Mouse (Mus musculus) megakaryocyte, embryonic 14.5 days (primary cell): ENCODE measurements at regions not wholly inside any gene's neighbourhood (a gene's known extent, or its start where the extent isn't known, plus 50 kb on each side); places are given as distances from the start of the nearest gene placed in this dataset.

Source experiments
- H3K27me3 ChIP-seq: replicated peaks from 2 replicates; pipeline ENCODE3; 2012; ENCODE audit warnings: inconsistent platforms
- H3K36me3 ChIP-seq: replicated peaks from 2 replicates; pipeline ENCODE3; 2012; ENCODE audit warnings: low read length, inconsistent platforms, mixed read lengths
- H3K4me1 ChIP-seq: 2 replicates; pipeline ENCODE4 v1.6.1; 2012; ENCODE audit warnings: inconsistent platforms
- H3K4me3 ChIP-seq: replicated peaks from 2 replicates; pipeline ENCODE3; 2012; ENCODE audit warnings: moderate library complexity, mild to moderate bottlenecking, inconsistent platforms
- H3K9me3 ChIP-seq: 2 replicates; pipeline ENCODE4 v1.6.1; 2012; ENCODE audit warnings: inconsistent platforms
- FLI1 ChIP-seq: IDR thresholded peaks from 2 replicates; pipeline ENCODE4 v1.6.1; 2012; ENCODE audit warnings: low read length, inconsistent platforms, mixed read lengths
- GATA1 ChIP-seq: IDR thresholded peaks from 3 replicates; pipeline ENCODE4 v1.6.1; 2012; ENCODE audit warnings: mixed read lengths, low read length, inconsistent platforms, borderline replicate concordance

DNA sequence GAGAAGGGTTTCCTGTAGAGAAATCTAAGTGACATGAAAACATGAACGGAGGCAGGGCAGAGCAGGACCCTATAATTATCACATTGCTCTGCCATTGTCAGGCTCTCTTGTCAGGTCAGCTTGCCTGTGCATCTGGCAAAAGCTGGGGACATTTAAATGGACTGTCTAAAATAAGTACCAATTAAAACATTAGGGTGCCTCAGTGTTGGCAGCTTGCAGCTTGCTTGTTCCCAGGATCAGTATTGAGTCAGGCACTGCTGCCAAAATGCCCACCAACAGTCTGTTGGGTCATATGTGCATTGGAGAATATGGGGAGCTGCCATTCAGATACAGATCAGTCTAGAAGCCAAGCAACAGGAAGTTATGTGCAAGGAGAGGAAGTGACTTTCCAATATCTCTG lies 349.5 kb upstream of the B3gat1 start:
- Histone ChIP-seq H3K9me3 (0 out of 2 replicates have a peak, but pooled peaks cover 5% of the 10 kb centered on the region), H3K27me3 (no peaks in the 10 kb centered on the region), H3K4me3 (no peak overlapping the region), H3K36me3 (no peaks in the 10 kb centered on the region), H3K4me1 (no peaks in the 10 kb centered on the region)
- TF ChIP-seq GATA1 (no peak), FLI1 (no peak)

DNA sequence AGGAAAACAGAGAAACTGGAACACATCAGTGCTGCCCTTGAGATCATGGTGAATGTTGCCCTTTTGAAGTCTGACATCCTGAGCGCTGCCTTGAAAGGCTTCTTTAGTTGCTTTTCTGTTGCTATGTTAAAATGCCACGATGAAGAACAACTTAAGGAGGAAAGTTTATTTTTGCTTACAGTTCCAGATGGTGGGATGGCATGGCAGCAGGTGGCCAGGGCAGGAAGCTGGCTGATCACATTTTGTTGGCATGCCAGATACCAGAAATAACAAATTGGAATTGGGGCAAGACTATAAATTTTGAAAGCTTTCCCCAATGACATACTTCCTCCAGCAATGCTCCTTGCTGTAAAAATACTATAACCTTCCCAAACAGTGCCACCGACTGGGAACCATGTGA lies 334.9 kb upstream of the B3gat1 start:
- Histone ChIP-seq H3K4me3 (no peak overlapping the region), H3K36me3 (no peaks in the 10 kb centered on the region), H3K4me1 (no peaks in the 10 kb centered on the region), H3K27me3 (no peaks in the 10 kb centered on the region), H3K9me3 (peaks cover 18% of the 10 kb centered on the region)
- no peak for TF ChIP-seq FLI1

DNA sequence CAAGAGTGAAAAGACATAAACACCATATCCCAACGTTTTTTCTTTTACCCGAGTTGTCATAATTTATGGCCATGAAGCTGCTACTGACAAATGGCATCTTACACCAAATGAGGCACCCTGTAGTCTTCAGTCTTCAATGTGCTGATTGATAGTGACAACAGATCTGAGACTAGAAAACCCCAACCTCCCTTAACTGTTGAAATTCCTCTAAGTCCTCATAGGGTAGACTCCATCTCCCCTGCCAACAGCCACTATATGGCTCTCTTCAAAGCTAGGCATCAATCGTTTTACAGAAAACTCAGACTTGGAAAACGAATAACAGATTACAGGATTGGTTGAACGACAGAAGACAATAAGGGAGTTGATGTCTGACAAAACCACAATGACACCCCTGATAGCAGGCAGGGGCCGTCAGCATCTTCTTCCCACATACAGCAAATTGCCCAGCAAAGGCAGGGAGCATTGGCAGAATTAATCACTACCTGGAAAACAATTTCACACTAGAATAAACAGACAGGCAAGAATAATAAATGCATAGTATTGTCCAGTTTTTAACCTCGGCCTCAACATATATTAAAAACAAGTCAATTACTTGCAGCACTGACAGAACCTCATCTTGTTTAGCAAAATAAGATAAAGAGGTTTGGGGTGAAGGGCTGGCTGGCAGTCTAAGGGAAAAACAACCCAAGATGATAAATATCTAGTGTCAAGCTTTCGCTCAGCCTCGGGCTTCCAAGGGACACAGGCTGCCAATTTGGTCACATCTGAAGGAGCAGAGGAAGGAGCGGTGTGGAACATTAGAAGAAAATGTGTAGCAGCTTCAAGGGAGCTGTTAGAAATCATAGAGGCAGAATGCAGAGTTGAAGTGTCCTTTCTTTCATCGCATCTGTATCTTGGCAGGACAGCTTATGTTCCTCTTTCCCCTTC lies 310.4 kb upstream of the B3gat1 start:
- Histone ChIP-seq H3K4me1 (no peaks in the 10 kb centered on the region), H3K36me3 (no peaks in the 10 kb centered on the region), H3K9me3 (peaks cover 12% of the 10 kb centered on the region; the same call in 1 of the 2 replicates), H3K4me3 (no peak overlapping the region), H3K27me3 (no peaks in the 10 kb centered on the region)
- TF ChIP-seq GATA1 (no peak), FLI1 (no peak)

DNA sequence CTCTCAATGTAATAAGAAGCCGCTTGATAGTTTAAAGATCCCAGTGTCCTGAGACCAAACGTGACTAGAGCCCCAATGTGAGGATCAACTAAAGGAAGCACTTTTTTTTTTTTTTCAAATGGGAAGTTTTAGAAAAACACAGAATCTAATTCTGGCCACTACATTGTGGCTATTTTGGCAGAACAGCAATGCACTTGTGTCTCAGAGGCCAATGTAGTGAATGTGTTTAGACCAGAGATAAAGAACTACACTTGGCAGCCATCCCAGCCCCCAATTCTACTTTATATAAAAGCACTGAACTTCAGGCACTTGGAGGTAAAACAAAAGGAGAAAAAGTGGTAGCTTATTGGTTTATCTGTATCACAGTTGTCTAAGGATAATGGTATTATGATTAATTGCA lies 298.0 kb upstream of the B3gat1 start:
- H3K4me1 ChIP-seq = no peaks in the 10 kb centered on the region
- no peaks in the 10 kb centered on the region for H3K27me3 ChIP-seq
- H3K9me3 ChIP-seq = 0 out of 2 replicates have a peak, but pooled peaks cover 4% of the 10 kb centered on the region
- TF ChIP-seq FLI1 = no peak
- TF ChIP-seq GATA1 = no peak
- H3K4me3 ChIP-seq = no peak overlapping the region
- H3K36me3 ChIP-seq = no peaks in the 10 kb centered on the region

DNA sequence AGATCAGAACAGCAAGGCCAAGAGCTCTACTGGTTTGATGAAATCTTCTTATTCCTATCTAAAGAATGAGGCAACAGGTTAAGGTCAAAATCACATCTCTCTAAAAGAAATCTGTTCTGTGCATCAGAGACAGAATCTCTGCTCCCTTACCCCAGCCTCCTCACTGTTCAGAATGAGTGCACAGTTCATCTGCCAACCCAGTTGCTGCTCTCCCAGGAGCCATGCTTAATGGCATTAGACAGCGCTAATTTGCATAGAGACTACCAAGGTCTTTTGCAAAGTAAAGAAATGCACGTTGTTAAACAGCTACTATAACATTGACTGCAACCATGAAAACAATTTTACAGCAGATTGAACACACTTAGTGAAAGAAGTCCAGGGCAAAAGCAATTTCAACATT lies 296.3 kb upstream of the B3gat1 start:
- no peaks in the 10 kb centered on the region for H3K36me3 ChIP-seq
- H3K4me1 ChIP-seq = no peaks in the 10 kb centered on the region
- TF ChIP-seq GATA1 (no peak), FLI1 (no peak)
- no peaks in the 10 kb centered on the region for H3K27me3 ChIP-seq
- H3K9me3 ChIP-seq = 0 out of 2 replicates have a peak, but pooled peaks cover 4% of the 10 kb centered on the region
- H3K4me3 ChIP-seq = no peak overlapping the region

DNA sequence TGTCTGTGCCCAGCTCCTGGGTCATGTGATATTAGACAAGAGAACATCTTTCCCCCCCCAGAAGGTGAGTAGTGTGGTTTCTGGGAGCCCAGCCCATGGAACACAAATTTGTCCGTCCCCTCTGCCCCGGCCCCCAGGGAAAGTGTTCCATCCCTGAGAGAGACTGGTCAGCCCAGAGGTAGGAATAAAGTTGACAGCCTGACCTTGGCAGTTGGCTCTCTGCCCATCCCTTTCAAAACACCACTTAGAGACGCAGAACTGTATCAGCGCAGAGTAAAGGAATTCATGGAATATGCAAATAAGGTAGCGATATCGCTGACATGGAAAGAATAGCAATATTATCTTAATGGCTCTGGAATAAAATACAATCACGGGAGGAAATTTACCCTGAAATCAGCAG lies 279.6 kb upstream of the B3gat1 start:
- Histone ChIP-seq H3K9me3 (peaks cover 16% of the 10 kb centered on the region; the same call in 1 of the 2 replicates), H3K4me3 (no peak overlapping the region), H3K4me1 (no peaks in the 10 kb centered on the region), H3K36me3 (no peaks in the 10 kb centered on the region), H3K27me3 (no peaks in the 10 kb centered on the region)
- TF ChIP-seq FLI1 (no peak), GATA1 (no peak)

DNA sequence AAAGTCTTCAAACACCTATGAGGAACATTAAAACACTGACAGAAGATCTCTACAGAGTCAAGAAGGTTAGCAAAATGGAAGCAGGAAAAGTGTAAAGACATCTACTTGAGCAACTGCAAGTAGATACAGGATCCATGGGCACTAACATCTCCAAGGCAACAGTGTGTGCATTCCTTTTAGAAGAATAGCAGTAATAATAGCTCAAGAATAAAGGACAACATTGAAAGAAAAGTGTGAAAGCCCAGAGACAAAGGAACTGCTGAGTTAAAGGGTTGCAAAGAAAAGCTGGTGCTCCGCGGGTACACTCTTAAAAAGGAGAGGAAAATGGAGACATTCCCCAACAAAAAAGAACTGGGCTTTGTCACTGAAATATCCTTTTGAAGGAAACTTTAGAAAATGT lies 272.4 kb upstream of the B3gat1 start:
- H3K4me1 ChIP-seq = no peaks in the 10 kb centered on the region
- no peaks in the 10 kb centered on the region for H3K36me3 ChIP-seq
- TF ChIP-seq GATA1 (no peak), FLI1 (no peak)

DNA sequence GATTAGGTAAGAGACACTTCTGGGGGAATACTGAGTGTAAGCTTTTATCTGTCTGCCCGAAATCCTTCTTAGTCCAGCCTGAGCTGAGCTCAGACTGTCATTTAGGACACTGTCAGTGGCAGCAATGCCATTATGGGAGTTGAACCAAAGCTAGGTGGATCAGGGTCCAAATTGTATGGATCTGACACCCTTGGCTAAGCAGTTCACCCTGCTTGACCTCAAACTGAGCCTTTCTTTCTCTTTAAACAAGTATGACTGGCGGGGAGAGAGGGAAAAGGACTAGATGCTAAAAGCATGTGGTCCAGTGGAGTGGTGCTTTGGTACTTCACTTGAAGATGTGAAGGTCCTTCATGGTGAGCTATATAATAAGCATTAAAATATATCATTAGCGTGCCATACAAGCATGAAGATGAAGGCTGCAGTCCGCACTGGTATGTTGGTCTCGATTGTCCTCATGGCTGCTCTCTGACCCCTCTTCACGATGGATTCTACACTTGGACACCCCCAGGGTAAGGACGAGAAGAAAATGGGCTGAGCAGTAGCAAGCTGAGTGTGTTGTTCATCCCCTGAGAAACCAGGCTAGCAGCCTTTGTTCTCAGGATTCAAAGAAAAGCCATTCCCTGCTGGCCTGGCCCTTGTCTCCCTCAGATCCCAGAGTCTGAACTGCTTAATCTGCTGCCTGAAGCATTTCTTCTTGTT lies 262.7 kb upstream of the B3gat1 start:
- no peaks in the 10 kb centered on the region for H3K36me3 ChIP-seq
- peaks cover 16% of the 10 kb centered on the region; the same call in 1 of the 2 replicates for H3K9me3 ChIP-seq
- no peaks in the 10 kb centered on the region for H3K4me1 ChIP-seq
- no peaks in the 10 kb centered on the region for H3K27me3 ChIP-seq
- H3K4me3 ChIP-seq = no peak overlapping the region
- TF ChIP-seq FLI1 = no peak
- TF ChIP-seq GATA1 = no peak

More for the DNA sequence above, 272.4 kb upstream of the B3gat1 start:
- Histone ChIP-seq H3K27me3 (no peaks in the 10 kb centered on the region), H3K4me3 (no peak overlapping the region), H3K9me3 (no peaks in the 10 kb centered on the region)

DNA sequence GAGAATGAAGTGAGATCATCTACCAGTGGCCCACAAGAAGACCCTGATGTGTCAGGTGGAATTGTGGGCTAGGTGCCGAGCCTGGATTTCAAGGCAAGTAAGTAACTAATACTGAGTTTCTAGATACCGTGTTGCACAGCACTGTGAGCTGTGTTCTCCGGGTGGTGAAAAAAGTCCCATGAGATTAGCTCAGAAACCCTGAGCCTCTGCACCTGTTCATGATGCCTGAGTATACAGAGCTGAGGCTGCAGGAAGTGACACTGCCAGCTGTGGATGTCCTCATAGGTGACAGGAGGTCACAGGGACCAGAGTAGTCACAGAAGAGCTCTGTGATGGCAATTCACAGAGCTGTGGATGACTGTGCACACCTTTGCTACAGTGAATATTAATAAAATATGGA lies 257.2 kb upstream of the B3gat1 start:
- H3K4me3 ChIP-seq = no peak overlapping the region
- no peaks in the 10 kb centered on the region for H3K36me3 ChIP-seq
- H3K27me3 ChIP-seq = no peaks in the 10 kb centered on the region
- H3K9me3 ChIP-seq = 0 out of 2 replicates have a peak, but pooled peaks cover 9% of the 10 kb centered on the region
- no peak for TF ChIP-seq GATA1
- TF ChIP-seq FLI1 = no peak
- no peaks in the 10 kb centered on the region for H3K4me1 ChIP-seq

DNA sequence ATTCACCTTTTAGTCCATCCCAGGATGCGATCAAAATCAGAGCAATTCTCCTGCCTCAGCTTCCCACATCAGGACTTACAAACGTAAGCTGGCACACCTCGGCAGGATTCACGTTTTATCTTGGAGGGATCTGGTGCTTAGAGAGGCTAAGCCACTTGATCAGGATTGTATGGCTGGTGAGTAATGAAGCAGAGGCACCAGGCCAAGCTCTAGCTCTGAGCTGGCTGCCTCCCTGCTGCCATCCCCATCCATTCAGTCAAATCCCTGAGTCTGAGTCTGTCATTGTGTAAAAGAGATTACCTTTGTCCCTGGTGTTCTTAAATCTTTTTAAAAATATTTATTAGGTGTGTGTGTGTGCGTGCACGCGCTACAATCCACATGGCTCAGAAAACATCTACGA lies 252.6 kb upstream of the B3gat1 start:
- Histone ChIP-seq H3K9me3 (no peaks in the 10 kb centered on the region), H3K27me3 (no peaks in the 10 kb centered on the region), H3K4me1 (no peaks in the 10 kb centered on the region), H3K36me3 (no peaks in the 10 kb centered on the region), H3K4me3 (no peak overlapping the region)
- TF ChIP-seq FLI1 (no peak), GATA1 (no peak)
